Mouse (Mus musculus) liver, embryonic 14.5 days (tissue): ENCODE measurements around the gene Aurka.

Experiments
- CTCF ChIP-seq: IDR thresholded peaks from 2 replicates; pipeline ENCODE4 v1.5.1; 2016; ENCODE audit warnings: antibody characterized with exemption, low read depth, control low read depth
- EP300 ChIP-seq: IDR thresholded peaks from 2 replicates; pipeline ENCODE4 v1.6.1; 2016; ENCODE audit warnings: antibody characterized with exemption, low read depth

GRCm38 (mm10) chr2:172306544-172306943, 63.8 kb downstream of the Aurka start:
- no peak for TF ChIP-seq CTCF
- no peak for TF ChIP-seq EP300
